Comparison of ENCODE assay signal across 24 mouse cellular contexts in genomic region chr14:110224678-110225446, GRCm38 (mm10).
A peak's percentile ranks its signal among the peaks of the same experiment; 100 is the strongest.
DNase-seq lines count a peak whose midpoint lies in the region; ATAC-seq and TF ChIP-seq lines count a peak whose summit lies in the region.
"Had no signal": no experiment of that assay in that cellular context is flagged by ENCODE, and none has a peak within 500 bp of the region (broad histone marks: within the 10 kb centered on the region; RNA-seq: fewer than 3 reads in every experiment).

No protein-coding gene starts in this region.

- whole genome bisulfite sequencing in forebrain, postnatal 0 days: 70% methylated on average over 6 of the region's 6 CpGs
- 75% methylated on average over 6 of the region's 6 CpGs for WGBS in forebrain, embryonic 15.5 days
- WGBS in lung, embryonic 16.5 days: 40% methylated on average over 6 of the region's 6 CpGs

- no peak overlapping the region for H3K27ac ChIP-seq in forebrain, postnatal 0 days (ENCODE audit: low read depth, low read length)
- H3K27ac ChIP-seq in forebrain, embryonic 15.5 days (replicated peaks): no peak overlapping the region
- no peak overlapping the region for H3K27ac ChIP-seq in lung, embryonic 16.5 days (ENCODE audit: low read length)
- H3K27ac ChIP-seq: embryonic facial prominence, embryonic 12.5 days; embryonic facial prominence, embryonic 15.5 days; heart, adult 2 months; heart, embryonic 10.5 days; heart, embryonic 13.5 days; hindbrain, embryonic 14.5 days; hindbrain, postnatal 0 days had no signal

- no peaks in the 10 kb centered on the region for H3K27me3 ChIP-seq in forebrain, postnatal 0 days (ENCODE audit: insufficient read depth, low read length)
- H3K27me3 ChIP-seq in forebrain, embryonic 15.5 days: no peaks in the 10 kb centered on the region
- H3K27me3 ChIP-seq in lung, embryonic 16.5 days (ENCODE audit: control insufficient read depth, insufficient read depth, low read depth, low read length): no peaks in the 10 kb centered on the region
- H3K27me3 ChIP-seq: embryonic facial prominence, embryonic 12.5 days; embryonic facial prominence, embryonic 15.5 days; heart, embryonic 13.5 days had no signal

- no peak overlapping the region for H3K4me3 ChIP-seq in forebrain, postnatal 0 days (ENCODE audit: low read depth, low read length)
- no peak overlapping the region for H3K4me3 ChIP-seq in forebrain, embryonic 15.5 days
- no peak overlapping the region for H3K4me3 ChIP-seq in lung, embryonic 16.5 days (ENCODE audit: low read length)
- H3K4me3 ChIP-seq: embryonic facial prominence, embryonic 12.5 days; embryonic facial prominence, embryonic 15.5 days; heart, adult 2 months; heart, embryonic 10.5 days; heart, embryonic 13.5 days had no signal

- TF ChIP-seq CTCF in forebrain, postnatal 0 days (IDR thresholded peaks at IDR 0.05; ENCODE audit: low read depth): no peak

- H3K4me1 ChIP-seq in forebrain, postnatal 0 days (ENCODE audit: insufficient read depth): no peaks in the 10 kb centered on the region
- no peaks in the 10 kb centered on the region for H3K4me1 ChIP-seq in forebrain, embryonic 15.5 days
- no peaks in the 10 kb centered on the region for H3K4me1 ChIP-seq in lung, embryonic 16.5 days (replicated peaks; ENCODE audit: control insufficient read depth, insufficient read depth, low read length)
- H3K4me1 ChIP-seq: embryonic facial prominence, embryonic 12.5 days; embryonic facial prominence, embryonic 15.5 days; heart, embryonic 10.5 days; heart, embryonic 13.5 days had no signal

- DNase-seq in forebrain, postnatal 0 days: no peak
- no peak for DNase-seq in lung, postnatal 4 days
- peak; percentile 23 for DNase-seq in brain, adult 2 months (ENCODE audit: low read depth, low spot score)
- peak; percentile 33 for DNase-seq in retina, postnatal 1 day
- no peak for DNase-seq in cerebellum, adult 8-10 months
- DNase-seq: adrenal gland, postnatal 10 days; cerebellum, adult 18-20 months; cerebellum, adult 9-11 months; cerebellum, postnatal 25 days; gastrocnemius, postnatal 10 days; gastrocnemius, postnatal 36 days; heart, adult 2 months; heart, postnatal 14 days; heart, postnatal 4 days had no signal

- peak; percentile 42; the same call in 1 of the 2 replicates for ATAC-seq in forebrain, postnatal 0 days
- no peak for ATAC-seq in forebrain, embryonic 15.5 days (replicated peaks)
- peak; percentile 92 for ATAC-seq in lung, embryonic 16.5 days (ENCODE audit: low read depth)
- no peak for ATAC-seq in activated CD4-positive, CD25-positive, alpha-beta regulatory T cell, adult 4 months
- ATAC-seq: forebrain, embryonic 14.5 days; hindbrain, postnatal 0 days had no signal

- H3K9ac ChIP-seq in forebrain, postnatal 0 days: no peak overlapping the region
- H3K9ac ChIP-seq in forebrain, embryonic 15.5 days (replicated peaks): no peak overlapping the region
- no peak overlapping the region for H3K9ac ChIP-seq in lung, embryonic 16.5 days (ENCODE audit: low read length)
- H3K9ac ChIP-seq: embryonic facial prominence, embryonic 12.5 days; embryonic facial prominence, embryonic 15.5 days; heart, embryonic 13.5 days; hindbrain, embryonic 14.5 days had no signal

- no peaks in the 10 kb centered on the region for H3K9me3 ChIP-seq in forebrain, postnatal 0 days (ENCODE audit: low read length)
- H3K9me3 ChIP-seq in forebrain, embryonic 15.5 days: no peaks in the 10 kb centered on the region
- H3K9me3 ChIP-seq in lung, embryonic 16.5 days (ENCODE audit: control insufficient read depth, low read length): no peaks in the 10 kb centered on the region
- H3K9me3 ChIP-seq: embryonic facial prominence, embryonic 12.5 days; embryonic facial prominence, embryonic 15.5 days; heart, embryonic 10.5 days; heart, embryonic 13.5 days had no signal

- H3K4me2 ChIP-seq in forebrain, postnatal 0 days (ENCODE audit: low read depth): no peak overlapping the region
- H3K4me2 ChIP-seq in forebrain, embryonic 15.5 days (replicated peaks): no peak overlapping the region
- no peak overlapping the region for H3K4me2 ChIP-seq in lung, embryonic 16.5 days (ENCODE audit: low read depth, low read length)
- H3K4me2 ChIP-seq: embryonic facial prominence, embryonic 12.5 days; embryonic facial prominence, embryonic 15.5 days; heart, embryonic 13.5 days; hindbrain, embryonic 14.5 days had no signal

- H3K36me3 ChIP-seq in forebrain, postnatal 0 days (ENCODE audit: insufficient read depth): no peaks in the 10 kb centered on the region
- no peaks in the 10 kb centered on the region for H3K36me3 ChIP-seq in forebrain, embryonic 15.5 days
- no peaks in the 10 kb centered on the region for H3K36me3 ChIP-seq in lung, embryonic 16.5 days (ENCODE audit: control insufficient read depth, insufficient read depth, low read length)
- H3K36me3 ChIP-seq: embryonic facial prominence, embryonic 12.5 days; embryonic facial prominence, embryonic 15.5 days; heart, embryonic 10.5 days; heart, embryonic 13.5 days had no signal

Comparison
In these comparisons a context has a peak if more than half of its experiments do, and no peak if none do; other contexts are left out.
1. ATAC-seq: peak in forebrain, postnatal 0 days (single experiment) and lung, embryonic 16.5 days (single experiment); none in forebrain, embryonic 15.5 days (single experiment) and activated CD4-positive, CD25-positive, alpha-beta regulatory T cell, adult 4 months (single experiment).
2. DNase-seq: peak in brain, adult 2 months (single experiment) and retina, postnatal 1 day (single experiment); none in forebrain, postnatal 0 days (single experiment), lung, postnatal 4 days (0 of 2) and cerebellum, adult 8-10 months (single experiment).